Mouse (Mus musculus) liver, embryonic 14.5 days (tissue): Measurements from ENCODE around the gene Catspere2. TPM values are rescaled to one million over a fixed set of nuclear protein-coding genes. Genes with fewer than 3 reads are reported as not detected.

ENCODE experiments used
- ATAC-seq: fragments of 200-750 bp; cut with Nextera tagmentation; 2 replicates; pipeline ENCODE4 v1.8.0; 2017; ENCODE audit warnings: moderate number of reproducible peaks, mild to moderate bottlenecking, moderate library complexity; ENCODE audit not compliant: insufficient read depth
- DNase-seq, 3 experiments: peaks; one replicate each; pipeline ENCODE4 v3.0.0-alpha.2; 2012 to 2013; ENCODE audit warnings: low read depth in 3 of 3, low spot score in 3 of 3
- H3K27ac ChIP-seq: fragments of 300-500 bp; sonication (generic); 2 replicates; pipeline ENCODE4 v1.5.1; 2014; ENCODE audit warnings: moderate library complexity, mild to moderate bottlenecking, control low read depth, inconsistent platforms
- H3K27me3 ChIP-seq: fragments of 300-500 bp; sonication (generic); 2 replicates; pipeline ENCODE4 v1.6.1; 2014; ENCODE audit warnings: mild to moderate bottlenecking, low read length, moderate library complexity; ENCODE audit not compliant: control insufficient read depth, insufficient read depth
- H3K36me3 ChIP-seq: fragments of 300-500 bp; sonication (generic); replicated peaks from 2 replicates; pipeline ENCODE4 v1.6.1; 2014; ENCODE audit warnings: low read depth; ENCODE audit not compliant: control insufficient read depth, insufficient read depth
- H3K4me1 ChIP-seq, 2 experiments: fragments of 200-500 bp in 1 of 2; fragments of 300-500 bp in 1 of 2; sonication (generic) in 1 of 2; replicated peaks; 2 replicates each; pipeline ENCODE4 v1.6.1; 2012 to 2014; ENCODE audit warnings: antibody characterized with exemption in 1 of 2, inconsistent platforms in 1 of 2, low read length in 1 of 2; ENCODE audit not compliant: control insufficient read depth in 2 of 2, insufficient read depth in 2 of 2
- H3K4me2 ChIP-seq: fragments of 300-500 bp; sonication (generic); 2 replicates; pipeline ENCODE4 v1.6.1; 2014; ENCODE audit warnings: low read depth, mild to moderate bottlenecking, control low read depth, moderate library complexity
- H3K4me3 ChIP-seq, 2 experiments: fragments of 200-500 bp in 1 of 2; fragments of 300-500 bp in 1 of 2; sonication (generic) in 1 of 2; 2 replicates each; pipeline ENCODE4 v1.5.1; 2012 to 2014; ENCODE audit warnings: low read depth in 2 of 2, low read length in 2 of 2, mild to moderate bottlenecking in 2 of 2, control low read depth in 1 of 2, inconsistent platforms in 1 of 2, moderate library complexity in 1 of 2; ENCODE audit not compliant: insufficient read depth in 1 of 2
- H3K9ac ChIP-seq: fragments of 300-500 bp; sonication (generic); replicated peaks from 2 replicates; pipeline ENCODE4 v1.6.1; 2014; ENCODE audit warnings: mild to moderate bottlenecking, control low read depth, moderate library complexity
- H3K9me3 ChIP-seq: fragments of 300-500 bp; sonication (generic); 2 replicates; pipeline ENCODE4 v1.6.1; 2016; ENCODE audit warnings: low read length, mixed read lengths; ENCODE audit not compliant: control insufficient read depth
- CTCF ChIP-seq: IDR thresholded peaks from 2 replicates; pipeline ENCODE4 v1.5.1; 2016; ENCODE audit warnings: antibody characterized with exemption, low read depth, control low read depth
- EP300 ChIP-seq: IDR thresholded peaks from 2 replicates; pipeline ENCODE4 v1.6.1; 2016; ENCODE audit warnings: antibody characterized with exemption, low read depth
- WGBS: fragments of 180-500 bp; shearing (Covaris S2); extraction: QIAGEN DNeasy Blood & Tissue Kit; methylation state at CpG from one replicate; pipeline ENCODE4 v1.1.7; 2014; ENCODE audit not compliant: insufficient replicate concordance; 5-methylcytosine and 5-hydroxymethylcytosine counted together
- polyA plus RNA-seq, 2 experiments: library from polyadenylated mRNA; depleted of rRNA in 1 of 2; stranded (reverse) in 1 of 2; unstranded in 1 of 2; fragments of >200 nt; fragmentation: Nextera tagmentation in 1 of 2; extraction: Ambion mirVana in 1 of 2; gene quantifications; 2 replicates each; pipeline versions ENCODE4 v1.2.1 to v1.2.3; 2012 to 2014

The Catspere2 gene
- polyA plus RNA-seq, 2 experiments: 0.06 TPM; not detected in 1

DNA sequence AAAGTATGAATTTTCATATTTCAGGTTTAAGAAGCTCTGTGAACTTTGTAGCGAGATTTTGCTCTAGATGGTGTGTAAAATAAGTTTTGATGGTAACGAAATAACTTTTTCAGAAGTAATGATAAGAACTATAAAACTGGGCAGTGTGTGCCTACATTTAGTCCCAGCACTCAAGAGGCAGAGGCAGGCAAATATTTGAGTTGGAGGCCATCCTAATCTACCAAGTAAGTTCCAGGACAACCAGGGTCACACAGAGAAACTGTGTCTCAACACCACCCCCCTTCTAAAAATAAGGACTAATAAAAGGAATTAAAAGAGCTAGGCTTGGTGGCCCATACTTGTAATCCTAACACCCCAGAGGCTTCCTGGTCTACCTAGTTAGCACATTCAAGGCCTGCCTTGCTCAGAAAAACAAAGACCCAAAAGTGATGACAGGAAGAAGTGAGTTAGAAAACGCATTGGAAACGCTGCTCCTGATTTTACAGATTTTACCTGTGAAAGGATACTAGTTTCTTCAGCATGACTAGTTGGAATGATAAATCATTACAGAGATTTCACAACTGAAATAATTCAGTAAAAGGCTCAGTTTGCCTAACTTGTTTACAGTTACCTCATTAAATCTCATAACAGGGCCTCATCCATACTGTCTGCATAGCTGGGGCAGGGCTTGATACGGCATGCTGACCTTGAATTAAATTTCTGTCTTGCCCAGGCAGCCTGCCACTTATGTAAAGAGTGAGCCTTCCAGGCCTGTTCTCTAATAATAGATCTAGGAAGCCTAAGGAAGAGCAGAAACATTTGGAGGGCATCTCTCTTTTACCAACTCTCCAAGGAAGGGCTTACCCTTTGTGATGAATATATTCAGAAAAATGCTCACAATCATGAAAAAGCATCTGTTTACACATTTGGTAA lies 236.2 kb downstream of the Catspere2 start:
- ATAC-seq: no peak
- H3K9me3 ChIP-seq: no peaks in the 10 kb centered on the region
- H3K27me3 ChIP-seq: no peaks in the 10 kb centered on the region
- H3K27ac ChIP-seq: no peak overlapping the region
- whole genome bisulfite sequencing: 71% methylated on average over 5 of the region's 5 CpGs
- H3K4me3 ChIP-seq: no peak overlapping the region
- DNase-seq: no peak
- TF ChIP-seq EP300: no peak
- no peak for TF ChIP-seq CTCF
- H3K4me2 ChIP-seq: no peak overlapping the region
- H3K9ac ChIP-seq: no peak overlapping the region
- H3K4me1 ChIP-seq: no peaks in the 10 kb centered on the region
- no peaks in the 10 kb centered on the region for H3K36me3 ChIP-seq

Other genes with a start within 250 kb of the Catspere2 start
- 6.1 and 11.5 TPM in 2 replicates for gene Adss, start 186.9 kb upstream of the Catspere2 start, polyA plus RNA-seq (2012; rRNA removed)
- gene Adss, start 186.9 kb upstream of the Catspere2 start, polyA plus RNA-seq (2014; fragmentation: Nextera tagmentation; extraction: Ambion mirVana): 15.7 and 18.7 TPM in 2 replicates
- gene Desi2, start 204.0 kb downstream of the Catspere2 start, polyA plus RNA-seq (2012; rRNA removed): 2.9 and 3.7 TPM in 2 replicates
- 6.2 and 6.5 TPM in 2 replicates for gene Desi2, start 204.0 kb downstream of the Catspere2 start, polyA plus RNA-seq (2014; fragmentation: Nextera tagmentation; extraction: Ambion mirVana)